Mouse (Mus musculus): ENCODE measurements around the gene Atp10b. TPM values are rescaled to one million over a fixed set of nuclear protein-coding genes. Genes with fewer than 3 reads are reported as not detected.

The Atp10b gene
- total RNA-seq, 2 experiments from 2014 or later: not detected

Other genes with a start within 250 kb of the Atp10b start
- not detected for gene Gm9972, start 114.1 kb upstream of the Atp10b start, total RNA-seq (2021)

Measured in heart, postnatal 4 days (tissue).